Mouse (Mus musculus) midbrain, embryonic 13.5 days (tissue): ENCODE measurements around the gene Rho. TPM values are rescaled to one million over a fixed set of nuclear protein-coding genes. Genes with fewer than 3 reads are reported as not detected.

Experiments used
- ATAC-seq: fragments of 200-750 bp; cut with Nextera tagmentation; 2 replicates; pipeline ENCODE4 v1.8.0; 2017; ENCODE audit warnings: mild to moderate bottlenecking, moderate TSS enrichment, moderate library complexity
- H3K27ac ChIP-seq: fragments of 300-500 bp; sonication (generic); 2 replicates; pipeline ENCODE4 v1.5.1; 2015; ENCODE audit warnings: inconsistent platforms, mild to moderate bottlenecking, moderate library complexity
- H3K27me3 ChIP-seq: fragments of 300-500 bp; sonication (generic); 2 replicates; pipeline ENCODE4 v1.6.1; 2015; ENCODE audit warnings: mild to moderate bottlenecking, inconsistent platforms
- H3K36me3 ChIP-seq: fragments of 300-500 bp; sonication (generic); 2 replicates; pipeline ENCODE4 v1.6.1; 2015; ENCODE audit warnings: mild to moderate bottlenecking, inconsistent platforms
- H3K4me1 ChIP-seq: fragments of 300-500 bp; sonication (generic); replicated peaks from 2 replicates; pipeline ENCODE4 v1.6.1; 2015; ENCODE audit warnings: inconsistent platforms
- H3K4me2 ChIP-seq: fragments of 300-500 bp; sonication (generic); replicated peaks from 2 replicates; pipeline ENCODE4 v1.6.1; 2015; ENCODE audit warnings: moderate library complexity, mild to moderate bottlenecking, inconsistent platforms
- H3K4me3 ChIP-seq: fragments of 300-500 bp; sonication (generic); replicated peaks from 2 replicates; pipeline ENCODE4 v1.5.1; 2015; ENCODE audit warnings: mild to moderate bottlenecking, inconsistent platforms
- H3K9ac ChIP-seq: fragments of 300-500 bp; sonication (generic); replicated peaks from 2 replicates; pipeline ENCODE4 v1.6.1; 2015; ENCODE audit warnings: mild to moderate bottlenecking, inconsistent platforms
- H3K9me3 ChIP-seq: fragments of 300-500 bp; sonication (generic); 2 replicates; pipeline ENCODE4 v1.6.1; 2016; ENCODE audit warnings: mild to moderate bottlenecking, inconsistent platforms
- WGBS: fragments of 180-500 bp; shearing (Covaris S2); methylation state at CpG from one replicate; pipeline ENCODE4 v1.1.7; 2015; 5-methylcytosine and 5-hydroxymethylcytosine counted together
- polyA plus RNA-seq: library from polyadenylated mRNA; unstranded; fragments of >200 nt; fragmentation: Nextera tagmentation; extraction: Ambion mirVana; gene quantifications from 2 replicates; pipeline ENCODE4 v1.2.1, GENCODE M21; 2015

Rho gene
- polyA plus RNA-seq, 1 experiment from 2014 or later, result 0.05 TPM

DNA sequence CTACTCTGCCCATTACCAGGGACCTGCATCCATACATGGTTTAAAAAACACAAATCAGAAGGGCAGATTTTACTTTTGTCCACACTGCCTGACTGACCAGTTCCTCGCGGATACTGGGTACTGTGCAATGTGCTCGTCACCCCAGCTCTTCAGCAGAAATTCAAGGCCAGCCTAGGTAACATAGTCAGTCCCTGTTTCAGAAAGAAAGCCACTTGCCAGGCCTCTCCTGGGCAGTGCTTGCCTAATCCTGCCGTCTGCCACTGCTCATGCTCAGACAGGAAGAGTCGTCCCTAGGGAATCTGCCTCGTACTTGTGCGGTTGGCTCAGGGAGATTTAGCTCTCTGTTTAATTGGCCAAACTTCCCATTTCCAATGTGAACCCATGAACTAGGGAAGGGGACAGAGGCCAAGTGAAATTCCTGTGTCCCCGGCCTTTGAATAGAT is 30.0 kb upstream of the Rho start:
- WGBS, result 80% methylated on average over 8 of the region's 8 CpGs
- Histone ChIP-seq H3K4me2 (no peak overlapping the region), H3K27me3 (no peaks in the 10 kb centered on the region), H3K27ac (no peak overlapping the region), H3K9ac (peak overlapping the region; percentile 20; the same call in 1 of the 2 replicates), H3K36me3 (peaks cover 41% of the 10 kb centered on the region), H3K4me3 (no peak overlapping the region), H3K9me3 (no peaks in the 10 kb centered on the region), H3K4me1 (peaks cover 8% of the 10 kb centered on the region)
- peak; percentile 65 for ATAC-seq

DNA sequence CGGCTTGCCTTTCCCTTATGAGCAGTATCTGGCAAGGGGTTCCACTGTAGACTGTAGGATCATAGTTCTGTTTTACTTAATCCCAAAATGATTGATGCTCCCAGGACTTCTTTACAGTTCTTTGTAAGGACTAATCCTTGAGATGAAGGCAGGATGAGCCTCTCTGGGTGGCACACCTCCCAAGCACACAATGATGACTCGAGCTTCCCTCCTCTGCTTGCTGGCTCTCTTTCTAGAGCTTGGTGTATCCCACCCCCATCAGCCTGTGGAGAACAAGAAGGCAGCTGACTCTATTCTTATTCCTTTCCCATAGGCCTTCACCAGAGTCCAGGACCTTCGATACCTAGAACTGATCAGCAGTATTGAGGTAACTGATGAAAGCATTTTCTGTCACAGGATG is 29.0 kb upstream of the Rho start:
- 76% methylated on average over 3 of the region's 3 CpGs for WGBS
- no peak overlapping the region for H3K27ac ChIP-seq
- no peaks in the 10 kb centered on the region for H3K9me3 ChIP-seq
- H3K4me3 ChIP-seq, result no peak overlapping the region
- ATAC-seq, result no peak
- peaks cover 46% of the 10 kb centered on the region for H3K36me3 ChIP-seq
- H3K4me2 ChIP-seq, result no peak overlapping the region
- H3K4me1 ChIP-seq, result peaks cover 8% of the 10 kb centered on the region
- no peaks in the 10 kb centered on the region for H3K27me3 ChIP-seq
- H3K9ac ChIP-seq, result no peak overlapping the region

DNA sequence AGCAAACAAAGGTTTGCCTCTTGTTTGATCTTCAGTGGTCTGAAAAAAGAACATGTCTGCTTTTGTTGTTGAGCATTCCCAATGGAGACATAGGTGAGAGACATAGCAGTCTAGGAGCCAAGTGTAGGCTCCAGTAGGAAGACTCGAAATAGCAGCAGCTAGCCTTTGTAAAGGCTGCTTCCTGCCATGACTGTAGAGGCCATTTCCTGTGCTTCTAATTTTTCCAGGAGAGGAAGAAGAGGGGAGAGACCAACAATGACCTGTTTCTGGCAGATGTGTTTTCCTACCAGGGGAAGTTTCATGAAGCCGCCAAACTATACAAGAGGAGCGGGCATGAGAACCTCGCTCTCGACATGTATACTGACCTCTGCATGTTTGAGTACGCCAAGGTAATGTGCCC is 26.0 kb upstream of the Rho start:
- Histone ChIP-seq H3K9ac (no peak overlapping the region), H3K4me1 (peaks cover 8% of the 10 kb centered on the region), H3K27ac (no peak overlapping the region), H3K4me3 (no peak overlapping the region), H3K9me3 (no peaks in the 10 kb centered on the region), H3K4me2 (no peak overlapping the region), H3K36me3 (peaks cover 42% of the 10 kb centered on the region), H3K27me3 (no peaks in the 10 kb centered on the region)
- no peak for ATAC-seq
- 97% methylated on average over 6 of the region's 6 CpGs for WGBS

DNA sequence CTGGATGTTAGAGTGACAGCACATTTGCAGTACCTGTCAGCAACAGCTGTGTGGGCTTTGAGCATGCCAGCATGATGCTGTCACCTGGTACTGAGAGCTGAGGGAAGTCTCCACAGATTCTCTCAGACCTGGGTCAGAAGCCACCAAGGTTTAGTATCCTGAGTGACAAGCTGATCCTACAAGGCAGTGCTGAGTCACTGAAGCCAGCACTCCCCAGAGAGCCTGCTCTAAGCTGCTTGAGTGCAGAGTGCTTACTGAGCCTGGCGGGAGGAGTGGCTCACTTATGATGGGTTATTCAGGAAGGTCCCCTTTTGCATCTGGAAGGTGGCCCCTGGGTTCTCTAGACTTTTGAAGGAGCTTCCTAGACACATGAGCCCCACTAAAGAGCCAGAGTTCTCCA is 25.1 kb upstream of the Rho start:
- no peak overlapping the region for H3K27ac ChIP-seq
- H3K36me3 ChIP-seq, result peaks cover 42% of the 10 kb centered on the region
- peaks cover 5% of the 10 kb centered on the region for H3K4me1 ChIP-seq
- no peak for ATAC-seq
- WGBS, result 71% methylated on average over 1 of the region's 1 CpGs
- no peaks in the 10 kb centered on the region for H3K27me3 ChIP-seq
- no peak overlapping the region for H3K4me2 ChIP-seq
- no peaks in the 10 kb centered on the region for H3K9me3 ChIP-seq
- no peak overlapping the region for H3K4me3 ChIP-seq
- no peak overlapping the region for H3K9ac ChIP-seq

DNA sequence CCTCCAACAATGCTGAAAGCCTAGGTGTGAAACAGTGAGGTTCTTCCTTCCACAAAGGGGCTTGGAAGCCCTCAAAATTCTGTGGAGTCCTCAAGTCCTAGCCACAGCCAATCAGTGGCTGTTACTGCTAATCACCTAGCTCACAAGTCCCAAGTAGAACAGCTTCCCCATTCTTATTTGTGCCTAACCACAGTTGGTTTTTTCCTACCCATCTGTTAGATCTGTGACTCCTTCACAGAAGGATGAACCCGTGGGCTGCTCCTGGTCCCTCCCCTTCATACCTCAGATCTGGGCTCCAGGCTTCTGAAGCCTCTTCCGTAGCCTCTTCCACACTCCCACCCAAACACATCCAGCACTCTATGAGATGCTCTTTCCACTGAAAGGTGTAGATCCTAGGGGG is 24.7 kb upstream of the Rho start:
- no peak overlapping the region for H3K4me3 ChIP-seq
- no peak overlapping the region for H3K4me2 ChIP-seq
- H3K9ac ChIP-seq, result no peak overlapping the region
- no peak for ATAC-seq
- H3K27ac ChIP-seq, result no peak overlapping the region
- no peaks in the 10 kb centered on the region for H3K9me3 ChIP-seq
- WGBS, result 90% methylated on average over 2 of the region's 2 CpGs
- H3K36me3 ChIP-seq, result peaks cover 42% of the 10 kb centered on the region
- H3K4me1 ChIP-seq, result 0 out of 2 replicates have a peak, but pooled peaks cover under 1% of the 10 kb centered on the region
- H3K27me3 ChIP-seq, result no peaks in the 10 kb centered on the region

DNA sequence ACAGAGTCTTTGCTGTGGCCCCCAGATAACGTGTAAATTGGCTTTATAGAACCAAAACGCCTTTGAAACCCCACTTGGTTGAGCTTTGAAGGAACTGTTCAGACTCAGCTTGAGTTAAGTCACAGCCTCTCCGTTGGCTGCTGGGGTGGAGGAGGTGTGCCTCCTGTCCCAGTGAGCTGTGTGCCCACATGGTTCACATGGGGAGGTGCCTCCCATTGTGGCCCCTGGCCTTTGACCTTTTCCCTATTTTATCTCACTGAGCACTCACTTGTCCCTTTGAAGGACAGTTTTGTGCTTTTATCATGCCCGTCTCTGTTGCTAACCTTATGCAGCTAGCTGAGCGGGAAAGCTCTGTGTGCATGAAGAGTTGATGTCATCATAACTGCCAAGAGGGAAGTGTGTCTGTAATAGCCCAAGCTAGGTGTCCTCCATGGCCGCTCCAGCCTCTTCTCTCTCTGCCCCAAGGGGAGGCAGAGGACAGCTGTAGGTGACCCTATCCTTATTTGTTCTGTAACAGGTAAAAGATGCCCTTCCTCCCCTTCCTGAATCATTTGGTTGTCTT is 23.0 kb upstream of the Rho start:
- H3K4me2 ChIP-seq, result no peak overlapping the region
- H3K9me3 ChIP-seq, result no peaks in the 10 kb centered on the region
- H3K27me3 ChIP-seq, result no peaks in the 10 kb centered on the region
- no peak overlapping the region for H3K9ac ChIP-seq
- ATAC-seq, result no peak
- H3K4me1 ChIP-seq, result no peaks in the 10 kb centered on the region
- no peak overlapping the region for H3K27ac ChIP-seq
- peaks cover 39% of the 10 kb centered on the region for H3K36me3 ChIP-seq
- WGBS, result 38% methylated on average over 6 of the region's 6 CpGs
- no peak overlapping the region for H3K4me3 ChIP-seq

DNA sequence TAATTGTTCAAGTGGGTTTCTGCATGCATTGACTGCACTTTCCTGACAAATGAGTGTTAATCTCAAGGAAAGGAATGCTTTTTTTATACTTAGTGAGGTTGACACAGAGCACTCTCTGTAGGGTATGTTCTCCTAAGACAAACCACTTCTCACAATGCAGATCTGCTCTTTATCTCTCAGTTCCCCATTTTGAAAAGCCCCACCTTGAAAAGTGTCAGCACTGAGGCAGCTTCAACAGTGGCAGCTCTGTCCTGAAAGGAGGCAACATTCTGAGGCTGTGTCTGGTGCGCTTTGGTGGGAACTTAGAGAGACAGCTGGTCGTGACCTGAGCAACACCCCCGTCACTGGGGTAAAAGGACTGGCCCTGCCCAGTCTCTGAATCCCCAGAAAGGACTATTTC is 22.5 kb upstream of the Rho start:
- no peak overlapping the region for H3K9ac ChIP-seq
- H3K9me3 ChIP-seq, result no peaks in the 10 kb centered on the region
- no peaks in the 10 kb centered on the region for H3K4me1 ChIP-seq
- no peak overlapping the region for H3K4me2 ChIP-seq
- peaks cover 39% of the 10 kb centered on the region for H3K36me3 ChIP-seq
- no peak overlapping the region for H3K27ac ChIP-seq
- H3K4me3 ChIP-seq, result no peak overlapping the region
- 61% methylated on average over 3 of the region's 3 CpGs for WGBS
- no peaks in the 10 kb centered on the region for H3K27me3 ChIP-seq
- no peak for ATAC-seq

DNA sequence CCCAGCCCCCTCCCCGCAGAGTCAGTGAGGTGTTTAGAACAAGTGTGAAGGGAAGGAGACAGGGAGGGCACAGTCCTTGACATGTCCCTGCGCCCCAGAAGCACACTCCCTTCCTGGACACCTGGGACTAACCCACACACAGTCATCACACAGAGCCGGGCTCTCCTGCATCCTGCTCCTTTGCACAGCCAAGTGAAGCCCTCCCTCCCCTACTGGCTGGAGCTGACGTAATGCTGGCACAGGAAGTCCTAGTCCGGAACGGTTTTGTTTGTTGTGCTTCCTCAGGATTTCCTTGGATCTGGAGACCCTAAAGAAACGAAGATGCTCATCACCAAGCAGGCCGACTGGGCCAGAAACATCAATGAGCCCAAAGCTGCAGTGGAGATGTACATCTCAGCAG is 21.6 kb upstream of the Rho start:
- Histone ChIP-seq H3K4me1 (no peaks in the 10 kb centered on the region), H3K4me2 (no peak overlapping the region), H3K27ac (no peak overlapping the region), H3K27me3 (no peaks in the 10 kb centered on the region), H3K9me3 (no peaks in the 10 kb centered on the region), H3K9ac (no peak overlapping the region), H3K36me3 (peaks cover 32% of the 10 kb centered on the region), H3K4me3 (no peak overlapping the region)
- 74% methylated on average over 8 of the region's 8 CpGs for WGBS
- no peak for ATAC-seq

DNA sequence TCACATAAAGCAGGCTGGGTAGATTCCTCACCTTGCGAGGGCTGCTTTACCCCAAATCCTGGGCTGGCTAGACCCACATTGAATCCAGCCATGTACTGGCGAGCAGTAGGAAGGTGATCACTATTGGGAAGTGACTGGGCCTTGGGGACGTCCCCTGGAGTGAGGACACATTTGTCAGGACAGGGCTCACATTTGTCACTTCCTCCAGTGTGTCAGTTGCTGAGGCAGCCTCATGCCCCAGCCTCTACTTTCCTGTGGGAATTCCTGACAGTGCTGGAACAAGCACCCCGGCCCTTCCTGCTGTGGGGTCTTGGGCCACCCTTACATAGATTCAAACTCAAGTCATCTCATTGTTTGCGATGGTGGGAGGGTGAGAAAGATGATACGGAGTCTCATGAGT is 19.8 kb upstream of the Rho start:
- H3K36me3 ChIP-seq, result peaks cover 22% of the 10 kb centered on the region
- H3K4me2 ChIP-seq, result no peak overlapping the region
- H3K27me3 ChIP-seq, result no peaks in the 10 kb centered on the region
- 91% methylated on average over 6 of the region's 6 CpGs for WGBS
- H3K9ac ChIP-seq, result no peak overlapping the region
- no peak for ATAC-seq
- no peaks in the 10 kb centered on the region for H3K9me3 ChIP-seq
- H3K27ac ChIP-seq, result no peak overlapping the region
- no peak overlapping the region for H3K4me3 ChIP-seq
- no peaks in the 10 kb centered on the region for H3K4me1 ChIP-seq

DNA sequence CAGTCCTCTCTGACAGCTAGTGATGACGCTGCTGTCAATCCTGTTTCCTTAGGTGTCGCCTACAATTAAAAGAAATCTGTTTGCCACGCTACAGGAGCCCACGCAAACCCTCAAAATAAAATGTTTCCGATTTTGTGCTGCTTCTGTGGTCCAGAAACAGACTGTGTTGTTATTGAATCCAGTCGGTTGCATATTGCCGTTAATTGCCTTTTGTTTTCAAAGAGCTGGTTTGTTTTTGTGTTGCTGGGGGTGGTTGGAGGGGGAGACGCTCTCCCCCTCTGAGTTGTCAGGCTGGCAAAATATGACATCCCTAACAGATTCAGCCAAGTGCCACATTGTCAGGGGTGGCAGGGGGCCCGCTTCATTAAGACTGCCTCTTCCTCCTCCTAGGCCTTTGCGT is 18.1 kb upstream of the Rho start:
- 88% methylated on average over 10 of the region's 10 CpGs for WGBS
- Histone ChIP-seq H3K36me3 (peaks cover 19% of the 10 kb centered on the region), H3K4me1 (no peaks in the 10 kb centered on the region), H3K9ac (0 out of 2 replicates have a peak overlapping the region, but pooled peaks have one; percentile 14), H3K27ac (no peak overlapping the region), H3K4me3 (no peak overlapping the region), H3K4me2 (no peak overlapping the region), H3K9me3 (no peaks in the 10 kb centered on the region), H3K27me3 (no peaks in the 10 kb centered on the region)
- ATAC-seq, result no peak

DNA sequence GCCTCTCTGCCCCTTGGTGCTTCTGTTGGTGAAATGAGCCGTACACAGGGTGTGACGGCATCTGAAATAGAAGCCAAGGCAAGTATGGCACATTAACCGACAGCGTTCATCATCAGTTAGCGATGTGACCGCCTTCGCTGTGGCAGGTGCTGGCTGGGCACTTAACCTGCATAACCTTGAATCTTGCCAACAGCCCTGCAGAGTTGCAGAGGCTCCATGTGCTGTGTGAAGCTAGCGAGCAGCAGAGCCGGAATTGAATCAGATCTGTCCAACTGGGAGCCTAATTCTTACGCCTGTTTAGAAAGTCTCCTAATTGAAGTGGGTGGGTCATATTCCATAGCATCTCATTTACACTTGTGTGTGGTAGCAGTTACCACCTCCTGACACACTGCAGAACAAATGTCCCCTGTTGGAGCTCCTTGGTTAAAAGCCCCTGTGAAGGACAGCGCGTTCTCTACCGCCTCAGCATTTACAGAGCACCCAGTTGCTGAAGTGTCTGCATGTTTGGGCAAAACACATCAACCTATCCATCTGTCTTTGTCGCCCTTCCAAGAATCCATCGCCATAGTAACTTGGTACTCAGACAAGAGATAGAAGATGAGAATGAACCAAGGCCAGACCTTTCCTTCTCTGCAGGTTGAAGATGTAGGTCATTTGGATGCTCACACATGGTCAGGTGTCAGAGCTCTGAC is 16.9 kb upstream of the Rho start:
- Histone ChIP-seq H3K4me3 (no peak overlapping the region), H3K27ac (no peak overlapping the region), H3K36me3 (peaks cover 19% of the 10 kb centered on the region), H3K27me3 (no peaks in the 10 kb centered on the region), H3K9ac (no peak overlapping the region), H3K4me1 (no peaks in the 10 kb centered on the region), H3K4me2 (no peak overlapping the region), H3K9me3 (no peaks in the 10 kb centered on the region)
- 86% methylated on average over 15 of the region's 15 CpGs for WGBS
- ATAC-seq, result no peak

DNA sequence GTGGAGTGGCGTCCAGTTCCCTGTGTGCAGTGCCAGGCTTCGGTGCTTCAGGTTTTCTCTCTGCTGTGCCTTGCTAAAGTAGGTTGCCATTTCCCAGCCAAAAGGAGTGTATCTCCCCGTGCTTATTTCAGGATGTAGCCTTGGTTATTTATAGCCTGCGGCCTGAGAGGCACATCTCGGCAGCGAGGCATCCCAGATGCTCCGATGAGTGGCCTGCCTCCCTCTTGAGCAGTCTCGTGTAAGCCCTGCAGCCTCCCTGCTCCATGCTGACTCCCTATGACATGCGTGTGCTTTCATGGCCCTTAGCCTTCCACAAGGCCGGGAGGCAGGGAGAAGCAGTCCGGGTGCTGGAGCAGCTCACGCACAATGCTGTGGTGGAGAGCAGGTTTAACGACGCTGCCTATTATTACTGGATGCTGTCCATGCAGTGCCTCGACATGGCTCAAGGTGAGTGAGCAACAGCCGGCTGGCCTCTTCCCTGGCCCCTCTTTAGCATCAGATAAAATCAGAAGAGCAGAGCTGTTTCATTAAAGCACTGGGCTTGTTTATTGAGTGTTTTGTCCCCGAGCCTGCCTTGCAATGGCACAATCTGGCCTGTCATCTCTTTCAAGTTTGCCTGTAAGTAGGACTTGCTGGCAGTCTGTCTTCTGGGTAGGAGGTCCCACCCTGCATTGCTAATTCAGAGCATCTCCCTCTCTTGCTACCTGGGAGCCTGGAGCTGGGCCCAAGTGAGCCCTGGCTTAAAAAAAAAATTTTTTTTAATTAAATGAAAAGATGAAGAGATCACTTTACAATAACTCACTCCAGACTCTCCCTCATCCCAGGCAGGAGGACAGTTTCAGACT is 15.7 kb upstream of the Rho start:
- Histone ChIP-seq H3K36me3 (peaks cover 19% of the 10 kb centered on the region), H3K4me2 (no peak overlapping the region), H3K9ac (no peak overlapping the region), H3K27me3 (no peaks in the 10 kb centered on the region), H3K9me3 (no peaks in the 10 kb centered on the region), H3K4me1 (no peaks in the 10 kb centered on the region), H3K4me3 (no peak overlapping the region), H3K27ac (no peak overlapping the region; the same call in 1 of the 2 replicates)
- 85% methylated on average over 17 of the region's 17 CpGs for WGBS
- no peak for ATAC-seq
